Mouse (Mus musculus): ENCODE measurements around the gene Adssl1.

Adssl1 gene

DNA sequence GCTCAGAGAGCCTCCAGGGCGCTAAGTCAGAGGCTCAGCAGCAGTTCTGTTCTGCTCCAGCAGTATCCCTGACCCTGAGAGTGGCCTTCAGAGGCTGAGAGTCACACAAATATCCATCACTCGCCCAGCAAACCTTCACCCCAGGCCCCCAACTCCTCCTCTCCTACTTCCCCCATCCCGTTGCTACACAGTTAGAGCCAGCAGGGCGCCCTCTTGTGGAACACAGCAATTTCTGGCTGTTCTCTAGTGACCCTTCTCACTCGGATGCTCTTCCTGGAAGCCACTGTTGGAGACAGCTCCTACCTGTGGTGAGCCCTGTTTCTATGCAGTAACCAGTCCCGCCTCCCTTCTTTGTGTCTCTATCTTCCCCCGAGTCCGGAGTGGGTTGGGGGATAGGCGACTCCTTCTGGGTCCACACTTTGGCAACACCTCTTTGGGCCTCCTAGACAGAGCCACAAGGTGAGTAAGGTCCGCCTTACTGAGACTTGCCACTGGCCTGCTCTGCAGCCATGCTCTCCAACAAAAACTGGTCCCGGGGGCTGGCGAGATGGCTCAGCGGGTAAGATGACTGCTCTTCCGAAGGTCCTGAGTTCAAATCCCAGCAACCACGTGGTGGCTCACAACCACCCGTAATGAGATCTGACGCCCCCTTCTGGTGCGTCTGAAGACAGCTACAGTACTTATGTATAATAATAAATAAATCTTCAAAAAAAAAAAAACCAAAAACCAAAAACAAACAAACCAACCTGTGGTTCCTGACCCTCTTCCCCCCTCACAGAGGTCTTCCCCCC lies 55.6 kb downstream of the Adssl1 start:
- peak; percentile 77 to 85 for DNase-seq (ENCODE audit: low spot score in 2 of 2)

DNA sequence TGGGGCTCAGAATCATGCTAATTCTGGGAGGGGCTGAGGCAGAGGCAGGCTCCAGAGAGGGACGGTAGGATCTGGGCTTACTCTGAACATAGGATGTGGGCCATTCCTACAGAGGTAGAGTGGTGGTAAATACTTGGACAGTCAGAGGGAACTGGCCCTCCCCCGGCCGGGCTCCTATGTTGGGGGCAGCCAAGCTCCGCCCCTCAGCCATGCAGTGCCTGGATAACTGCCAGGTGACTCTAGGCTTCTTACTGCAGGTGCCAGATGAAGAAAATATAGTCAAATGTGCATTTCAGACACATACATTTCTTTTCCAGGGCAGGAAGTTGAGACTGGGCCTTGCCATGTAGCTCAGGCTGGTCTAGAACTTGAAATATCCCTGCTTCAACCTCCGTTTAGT lies 57.2 kb downstream of the Adssl1 start:
- DNase-seq (ENCODE audit: low spot score in 2 of 2) = no peak

DNA sequence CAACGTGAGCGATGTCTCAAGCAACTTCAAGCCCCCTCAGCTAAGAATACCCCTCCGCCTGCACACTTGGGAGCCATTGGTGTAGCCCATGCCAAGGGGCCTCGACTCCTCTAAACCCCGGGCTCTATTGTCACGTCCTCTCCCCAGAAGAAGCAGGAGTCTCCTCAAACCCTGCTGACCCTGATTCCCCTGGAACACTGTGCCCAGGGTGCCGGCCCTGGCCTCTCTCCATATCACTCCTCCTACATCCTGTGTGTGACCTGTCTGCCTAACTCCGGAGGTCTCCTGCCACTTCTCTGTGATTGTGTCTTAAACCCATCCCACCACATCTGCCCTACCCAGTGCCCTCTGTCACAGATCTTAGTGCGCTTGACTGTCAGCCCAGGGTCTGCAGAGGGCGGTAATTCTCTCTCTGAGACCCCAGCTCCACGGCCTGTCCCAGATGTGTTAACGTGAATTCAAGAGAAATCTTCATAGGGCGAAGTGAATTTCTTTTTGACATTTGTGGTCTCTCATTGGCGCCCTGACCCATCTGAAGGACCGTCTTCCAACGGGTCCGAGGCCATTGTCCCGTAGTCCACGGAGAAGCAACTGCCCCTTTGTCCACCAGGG lies 58.2 kb downstream of the Adssl1 start:
- no peak for DNase-seq (ENCODE audit: low spot score in 2 of 2)

DNA sequence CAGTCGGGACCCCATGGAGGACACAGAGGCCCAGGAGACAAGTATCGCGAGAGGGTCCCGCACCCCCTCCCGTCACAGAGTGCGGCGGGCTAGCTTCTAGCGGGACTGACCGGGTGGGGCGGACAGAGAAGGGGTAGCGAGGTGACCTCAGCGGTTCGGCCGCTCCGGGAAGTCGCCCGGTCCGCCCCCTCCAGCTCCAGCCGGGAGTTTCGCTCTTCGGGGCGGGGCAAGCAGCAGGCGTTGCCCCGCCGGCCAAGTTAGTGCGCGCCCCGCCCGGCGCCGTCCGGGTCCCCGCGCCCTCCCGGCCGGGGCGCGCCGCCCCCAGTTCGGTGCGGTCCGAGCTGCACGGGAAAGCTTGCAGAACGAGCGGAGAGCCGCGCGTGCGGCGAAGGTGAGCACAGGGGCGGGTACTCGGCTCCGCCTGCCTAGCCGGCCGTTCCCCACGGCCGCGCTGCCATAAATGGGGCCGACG lies 58.7 kb downstream of the Adssl1 start, which contains the start of gene Zbtb42:
Gene Zbtb42 (plus strand): TSS at position 274 of the 472 bp plus-strand sequence.
- DNase-seq (ENCODE audit: low spot score in 2 of 2) = no peak

DNA sequence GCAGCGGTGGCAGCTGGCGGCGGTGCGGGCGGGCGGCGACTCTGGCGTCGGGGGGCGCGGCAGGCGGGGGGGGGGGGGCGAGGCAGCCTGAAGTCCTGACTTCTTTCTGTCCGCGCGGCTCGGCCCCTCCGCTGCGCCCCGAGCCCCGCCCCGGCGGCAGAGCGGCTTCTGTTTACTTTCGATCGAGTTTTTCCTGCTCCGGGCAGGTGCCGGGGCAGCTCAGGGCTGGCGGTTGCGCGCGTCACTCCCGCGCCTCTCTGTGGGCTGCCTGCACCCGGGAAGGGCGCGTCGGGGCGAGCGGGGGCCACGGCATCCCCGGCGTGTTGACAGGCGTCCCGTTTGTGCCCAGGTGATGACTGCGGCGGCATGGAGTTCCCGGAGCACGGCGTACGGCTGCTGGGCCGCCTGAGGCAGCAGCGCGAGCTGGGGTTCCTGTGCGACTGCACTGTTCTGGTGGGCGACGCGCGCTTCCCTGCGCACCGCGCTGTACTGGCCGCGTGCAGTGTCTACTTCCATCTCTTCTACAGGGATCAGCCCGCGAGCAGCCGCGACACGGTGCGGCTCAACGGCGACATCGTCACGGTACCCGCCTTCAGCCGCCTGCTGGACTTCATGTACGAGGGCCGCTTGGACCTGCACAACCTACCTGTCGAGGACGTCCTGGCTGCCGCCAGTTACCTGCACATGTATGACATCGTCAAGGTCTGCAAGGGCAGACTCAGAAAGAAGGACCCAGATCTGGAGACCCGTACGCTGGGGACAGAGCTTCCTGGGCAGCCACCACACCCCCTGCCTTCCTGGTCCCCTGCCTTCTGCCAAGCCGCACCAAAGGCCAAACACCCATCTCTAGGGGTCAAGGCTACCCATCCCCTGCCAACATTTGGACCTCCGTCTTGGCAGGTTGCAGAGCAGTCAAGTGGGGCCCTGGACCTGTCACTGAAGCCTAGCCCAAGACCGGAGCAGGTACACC lies 59.5 kb downstream of the Adssl1 start:
- no peak for DNase-seq (ENCODE audit: low spot score in 2 of 2)

DNA sequence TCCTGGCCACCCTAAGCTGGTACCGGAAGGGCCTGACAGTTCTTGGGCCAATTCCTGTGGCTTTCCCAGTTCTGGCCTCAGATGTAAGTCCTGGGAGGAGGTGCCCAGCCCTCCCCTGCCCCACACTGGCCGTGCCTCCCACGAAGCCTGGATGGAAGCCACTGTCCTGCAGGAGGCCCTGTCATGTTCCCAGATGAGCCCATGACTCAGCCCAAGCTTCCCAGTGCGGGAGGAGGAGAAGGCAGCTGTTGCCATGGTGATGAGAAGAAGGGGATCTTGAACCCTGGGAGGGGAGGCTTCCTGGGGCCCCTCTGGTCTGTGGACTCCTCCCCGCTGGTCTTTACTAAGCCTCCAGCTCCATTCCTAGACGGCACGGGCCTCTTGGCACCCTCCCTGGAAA lies 63.5 kb downstream of the Adssl1 start:
- no peak for DNase-seq (ENCODE audit: low spot score in 2 of 2)

DNA sequence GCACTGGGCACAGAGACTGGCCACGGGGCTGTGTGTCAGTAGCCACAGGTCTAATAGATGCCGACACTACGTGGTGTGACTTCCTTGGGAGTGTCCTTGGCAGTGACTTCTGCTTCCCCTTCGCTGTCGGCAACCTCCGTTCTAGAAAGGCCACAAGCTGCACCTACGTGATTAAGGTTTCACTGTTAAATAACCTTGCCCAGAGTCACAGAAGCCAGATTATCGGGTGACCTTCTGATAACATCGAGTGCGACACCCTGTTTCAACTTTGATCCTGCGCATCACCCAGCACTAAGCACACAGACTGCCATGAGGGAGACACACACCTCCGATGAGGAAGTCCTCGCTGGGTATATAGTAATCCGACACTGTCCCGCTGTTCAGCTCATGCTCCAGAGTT lies 68.6 kb downstream of the Adssl1 start:
- DNase-seq (ENCODE audit: low spot score in 2 of 2) = no peak
